Mouse (Mus musculus): Measurements from ENCODE around the gene Flot1.

- no peak for TF ChIP-seq CTCF (IDR thresholded peaks at IDR 0.05; ENCODE audit: low read depth, low read length)
- no peak for TF ChIP-seq POLR2A (IDR thresholded peaks at IDR 0.05; ENCODE audit: borderline replicate concordance, low read depth, low read length)
Observed at GRCm38 (mm10) chr17:35812736-35813135, 10.3 kb upstream of the Flot1 start.
